Mouse (Mus musculus) erythroblast, embryonic 14.5 days (primary cell): ENCODE measurements around the gene Ncam1.

Experiments
- GATA1 ChIP-seq: IDR thresholded peaks from 2 replicates; pipeline ENCODE4 v1.6.1; 2012; ENCODE audit warnings: low read length, inconsistent platforms, mixed read lengths
- TAL1 ChIP-seq: IDR thresholded peaks from 3 replicates; pipeline ENCODE4 v1.6.1; 2012; ENCODE audit warnings: low read length, inconsistent platforms, mixed read lengths

GRCm38 (mm10) chr9:49593951-49594536, 204.7 kb downstream of the Ncam1 start:
- no peak for TF ChIP-seq GATA1
- TF ChIP-seq TAL1: no peak
